ENCODE assay signal across 51 mouse cellular contexts in the genomic region with DNA sequence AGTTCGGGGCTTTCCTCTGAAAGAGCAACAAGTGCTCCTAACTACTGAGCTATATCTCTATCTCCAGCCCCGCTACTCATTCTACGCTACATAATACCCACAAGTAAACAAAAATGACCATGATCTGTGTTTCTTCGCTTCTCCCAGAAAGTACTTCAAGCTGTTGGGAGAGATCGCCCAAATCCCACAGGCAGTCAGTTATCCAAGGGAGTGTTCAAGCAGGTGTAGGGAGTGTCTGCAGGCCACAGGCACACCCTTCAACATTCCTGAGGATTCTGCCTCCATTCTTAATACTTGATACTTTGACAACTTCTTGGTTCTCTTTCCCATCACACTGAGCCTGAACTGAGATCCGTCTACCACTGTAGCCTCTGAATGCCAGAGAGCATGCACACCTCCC. TPM values are rescaled to one million over a fixed set of nuclear protein-coding genes. Genes with fewer than 3 reads are reported as not detected.
"Had no signal": no experiment of that assay in that cellular context is flagged by ENCODE, and none has a peak within 500 bp of the region (broad histone marks: within the 10 kb centered on the region; RNA-seq: fewer than 3 reads in every experiment).

No protein-coding gene starts in this region.

- H3K9ac ChIP-seq: heart, embryonic 12.5 days; heart, embryonic 13.5 days; heart, embryonic 15.5 days; hindbrain, embryonic 12.5 days; hindbrain, embryonic 13.5 days; hindbrain, embryonic 14.5 days; hindbrain, embryonic 15.5 days; intestine, embryonic 15.5 days; kidney, embryonic 15.5 days had no signal

- DNase-seq: heart, postnatal 10 days; heart, postnatal 14 days; heart, postnatal 36 days; heart, postnatal 4 days; kidney, adult 11 months; kidney, adult 18-20 months; kidney, adult 2 months; kidney, adult 8-10 months; kidney, adult 9 months; kidney, postnatal 14 days; kidney, postnatal 25 days; kidney, postnatal 36 days; kidney, postnatal 4 days; layer of hippocampus, adult 9-11 months; layer of hippocampus, postnatal 36 days had no signal

- H3K4me2 ChIP-seq: heart, embryonic 11.5 days; heart, embryonic 12.5 days; heart, embryonic 13.5 days; heart, embryonic 15.5 days; hindbrain, embryonic 12.5 days; hindbrain, embryonic 13.5 days; hindbrain, embryonic 14.5 days; hindbrain, embryonic 15.5 days; intestine, embryonic 15.5 days; kidney, embryonic 15.5 days had no signal

- H3K36me3 ChIP-seq: heart, embryonic 10.5 days; heart, embryonic 12.5 days; heart, embryonic 13.5 days; heart, embryonic 15.5 days; hindbrain, embryonic 10.5 days; hindbrain, embryonic 12.5 days; hindbrain, embryonic 13.5 days; hindbrain, embryonic 15.5 days; intestine, embryonic 15.5 days; kidney, embryonic 15.5 days had no signal

- ATAC-seq: hindbrain, embryonic 16.5 days; hindbrain, postnatal 0 days; inflammation-experienced regulatory T-cells, adult 6 months; intestine, embryonic 15.5 days; intestine, embryonic 16.5 days; intestine, postnatal 0 days had no signal

- H3K9me3 ChIP-seq: heart, embryonic 10.5 days; heart, embryonic 12.5 days; heart, embryonic 13.5 days; heart, embryonic 15.5 days; hindbrain, embryonic 12.5 days; hindbrain, embryonic 13.5 days; hindbrain, embryonic 15.5 days; intestine, embryonic 15.5 days; kidney, embryonic 15.5 days had no signal

- H3K27ac ChIP-seq: heart, embryonic 10.5 days; heart, embryonic 13.5 days; heart, embryonic 15.5 days; hindbrain, embryonic 10.5 days; hindbrain, embryonic 12.5 days; hindbrain, embryonic 13.5 days; hindbrain, embryonic 14.5 days; hindbrain, embryonic 15.5 days; hindbrain, postnatal 0 days; intestine, embryonic 15.5 days; kidney, embryonic 15.5 days; kidney, postnatal 0 days; layer of hippocampus, adult 2 months; left cerebral cortex, adult 2 months had no signal

- H3K27me3 ChIP-seq: heart, embryonic 15.5 days; hindbrain, embryonic 15.5 days; intestine, embryonic 15.5 days; kidney, embryonic 15.5 days had no signal

- H3K4me3 ChIP-seq: heart, embryonic 10.5 days; heart, embryonic 12.5 days; heart, embryonic 13.5 days; heart, embryonic 15.5 days; hindbrain, embryonic 10.5 days; hindbrain, embryonic 12.5 days; hindbrain, embryonic 13.5 days; hindbrain, embryonic 15.5 days; intestine, embryonic 15.5 days; kidney, embryonic 15.5 days; layer of hippocampus, adult 2 months; left cerebral cortex, adult 2 months had no signal

- H3K4me1 ChIP-seq: intestine, embryonic 15.5 days had no signal

RNA-seq across cellular contexts. Expression of gene Atp6v1e2, which starts 4.5 kb away (rescaled TPM):
- total RNA-seq: heart, postnatal 10 days; heart, postnatal 14 days; heart, postnatal 25 days; heart, postnatal 36 days; heart, postnatal 4 days; hematopoietic stem cell, adult 5-6 weeks; hindbrain, postnatal 0 days; layer of hippocampus, adult 18-20 months; layer of hippocampus, adult 2 months; layer of hippocampus, adult 8-10 months; layer of hippocampus, postnatal 36 days; left cerebral cortex, adult 18-20 months; left cerebral cortex, adult 2 months; left cerebral cortex, adult 8-10 months had no signal
- polyA plus RNA-seq: heart, embryonic 10.5 days; heart, embryonic 11.5 days; heart, embryonic 12.5 days; heart, embryonic 13.5 days; heart, embryonic 14.5 days; heart, embryonic 16.5 days; heart, postnatal 0 days; hindbrain, embryonic 10.5 days; hindbrain, embryonic 11.5 days; hindbrain, embryonic 12.5 days; hindbrain, embryonic 13.5 days; hindbrain, embryonic 14.5 days; inflammation-experienced regulatory T-cells, adult 6 months; intestine, embryonic 14.5 days; intestine, embryonic 15.5 days; intestine, postnatal 0 days; kidney, adult 2 months; kidney, embryonic 14.5 days; kidney, embryonic 15.5 days; kidney, embryonic 16.5 days; kidney, postnatal 0 days; large intestine, adult 2 months had no signal

RNA-seq across cellular contexts. Expression of gene Tmem247, which starts 26.0 kb away (rescaled TPM):
- total RNA-seq: heart, postnatal 10 days; heart, postnatal 14 days; heart, postnatal 25 days; heart, postnatal 36 days; heart, postnatal 4 days; hematopoietic stem cell, adult 5-6 weeks; hindbrain, postnatal 0 days; layer of hippocampus, adult 18-20 months; layer of hippocampus, adult 2 months; layer of hippocampus, adult 8-10 months; layer of hippocampus, postnatal 10 days; layer of hippocampus, postnatal 25 days; layer of hippocampus, postnatal 36 days; left cerebral cortex, adult 18-20 months; left cerebral cortex, adult 2 months; left cerebral cortex, adult 8-10 months had no signal
- polyA plus RNA-seq: heart, embryonic 10.5 days; heart, embryonic 11.5 days; heart, embryonic 12.5 days; heart, embryonic 13.5 days; heart, embryonic 14.5 days; heart, embryonic 15.5 days; heart, embryonic 16.5 days; heart, postnatal 0 days; hindbrain, embryonic 10.5 days; hindbrain, embryonic 11.5 days; hindbrain, embryonic 12.5 days; hindbrain, embryonic 13.5 days; hindbrain, embryonic 14.5 days; hindbrain, embryonic 15.5 days; hindbrain, embryonic 16.5 days; hindbrain, postnatal 0 days; inflammation-experienced regulatory T-cells, adult 6 months; intestine, embryonic 14.5 days; intestine, embryonic 15.5 days; intestine, embryonic 16.5 days; intestine, postnatal 0 days; kidney, adult 2 months; kidney, embryonic 14.5 days; kidney, embryonic 15.5 days; kidney, embryonic 16.5 days; kidney, postnatal 0 days; large intestine, adult 2 months had no signal
